Mouse (Mus musculus): ENCODE data around the gene Fgd5. TPM values are rescaled to one million over a fixed set of nuclear protein-coding genes. Genes with fewer than 3 reads are reported as not detected.
A peak's percentile ranks its signal among the peaks of the same experiment; 100 is the strongest.

Gene Fgd5
- total and polyA plus RNA-seq, 2 experiments from 2014 or later, result 8.1 to 13.8 TPM

DNA sequence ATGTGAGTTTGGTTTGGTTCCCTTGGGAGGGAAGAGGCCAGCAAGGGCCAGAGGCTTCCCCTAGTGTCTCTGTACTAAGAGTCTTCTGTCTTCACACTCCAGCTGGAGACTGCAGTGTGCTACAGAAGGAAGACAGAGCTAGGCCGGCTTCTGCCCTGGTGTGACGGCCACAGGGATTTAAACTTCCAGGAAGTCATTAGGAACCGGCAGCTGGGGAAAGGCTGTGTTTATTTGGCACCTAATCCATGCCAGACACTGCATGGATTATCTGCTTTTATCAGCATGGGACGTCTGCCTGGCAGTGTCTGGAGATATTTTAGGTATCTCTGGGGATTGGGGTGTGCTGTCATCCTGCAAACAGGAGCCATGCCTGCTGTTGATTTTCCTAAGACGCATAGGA is 57.7 kb downstream of the Fgd5 start:
- TF ChIP-seq CTCF (IDR thresholded peaks at IDR 0.05), result no peak
- Histone ChIP-seq H3K4me1 (ENCODE audit: insufficient read depth, low read length) (no peaks in the 10 kb centered on the region), H3K4me3 (ENCODE audit: low read depth, low read length) (no peak overlapping the region), H3K36me3 (ENCODE audit: insufficient read depth, low read length) (no peaks in the 10 kb centered on the region), H3K4me2 (ENCODE audit: low read depth, low read length, poor library complexity, severe bottlenecking) (no peak overlapping the region), H3K9ac (replicated peaks; ENCODE audit: low read length, poor library complexity, severe bottlenecking) (no peak overlapping the region), H3K27me3 (ENCODE audit: insufficient read depth, low read length) (no peaks in the 10 kb centered on the region), H3K9me3 (ENCODE audit: low read length) (no peaks in the 10 kb centered on the region), H3K27ac (ENCODE audit: low read depth, low read length) (no peak overlapping the region)
- ATAC-seq (ENCODE audit: low FRiP score), result no peak
- DNase-seq (ENCODE audit: low spot score), result no peak
- WGBS, result 50% methylated on average over 5 of the region's 5 CpGs

DNA sequence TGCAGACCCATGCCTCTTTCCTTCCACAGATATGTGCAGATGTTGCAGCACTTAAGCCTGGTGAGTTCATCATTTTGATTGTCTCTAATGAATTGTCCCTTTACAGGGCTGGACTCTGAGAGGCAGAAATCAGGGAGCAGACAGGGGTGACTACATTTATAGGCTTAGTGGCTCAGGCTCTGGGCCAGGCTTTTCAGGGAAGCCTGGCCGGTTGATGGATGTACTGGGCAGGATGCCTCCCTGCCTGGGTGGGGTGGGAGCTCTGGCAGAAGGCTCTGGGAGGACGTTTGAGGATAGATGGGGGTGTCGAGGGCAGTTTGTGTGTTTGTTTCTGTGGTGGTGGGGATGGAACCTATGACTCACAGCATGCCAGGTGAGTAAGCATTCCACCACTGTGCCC is 59.5 kb downstream of the Fgd5 start:
- Histone ChIP-seq H3K9ac (replicated peaks; ENCODE audit: low read length, poor library complexity, severe bottlenecking) (no peak overlapping the region), H3K27ac (ENCODE audit: low read depth, low read length) (no peak overlapping the region), H3K9me3 (ENCODE audit: low read length) (no peaks in the 10 kb centered on the region), H3K4me1 (ENCODE audit: insufficient read depth, low read length) (no peaks in the 10 kb centered on the region), H3K36me3 (ENCODE audit: insufficient read depth, low read length) (no peaks in the 10 kb centered on the region), H3K27me3 (ENCODE audit: insufficient read depth, low read length) (no peaks in the 10 kb centered on the region), H3K4me2 (ENCODE audit: low read depth, low read length, poor library complexity, severe bottlenecking) (no peak overlapping the region), H3K4me3 (ENCODE audit: low read depth, low read length) (no peak overlapping the region)
- DNase-seq (ENCODE audit: low spot score) (peak; percentile 26), ATAC-seq (ENCODE audit: low FRiP score) (no peak)
- no peak for TF ChIP-seq CTCF (IDR thresholded peaks at IDR 0.05)
- 78% methylated on average over 3 of the region's 3 CpGs for WGBS

DNA sequence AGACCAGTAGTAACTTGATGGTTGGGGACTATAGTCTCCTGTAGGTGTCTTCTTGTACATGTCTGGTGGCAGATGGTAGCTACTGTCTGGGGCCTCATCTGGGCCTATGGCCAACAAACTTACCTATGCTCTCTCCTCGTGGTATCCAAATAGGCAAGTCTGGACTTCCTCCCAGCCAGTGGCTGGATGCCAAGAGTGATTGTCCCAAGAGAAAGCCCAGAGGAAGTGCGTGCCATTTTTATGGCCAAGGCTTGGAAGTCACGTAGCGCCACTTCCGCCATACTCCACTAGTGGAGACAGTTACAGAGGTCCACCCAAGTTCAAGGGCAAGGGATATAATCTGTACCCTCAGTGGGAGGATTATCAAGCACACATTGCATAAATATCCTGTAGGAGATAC is 62.6 kb downstream of the Fgd5 start:
- TF ChIP-seq CTCF (IDR thresholded peaks at IDR 0.05), result no peak
- WGBS, result 78% methylated on average over 5 of the region's 5 CpGs
- Histone ChIP-seq H3K4me1 (ENCODE audit: insufficient read depth, low read length) (no peaks in the 10 kb centered on the region), H3K9ac (replicated peaks; ENCODE audit: low read length, poor library complexity, severe bottlenecking) (no peak overlapping the region), H3K27ac (ENCODE audit: low read depth, low read length) (no peak overlapping the region), H3K4me3 (ENCODE audit: low read depth, low read length) (no peak overlapping the region), H3K4me2 (ENCODE audit: low read depth, low read length, poor library complexity, severe bottlenecking) (no peak overlapping the region), H3K9me3 (ENCODE audit: low read length) (no peaks in the 10 kb centered on the region), H3K27me3 (ENCODE audit: insufficient read depth, low read length) (no peaks in the 10 kb centered on the region), H3K36me3 (ENCODE audit: insufficient read depth, low read length) (no peaks in the 10 kb centered on the region)
- peak; percentile 16 for DNase-seq (ENCODE audit: low spot score)
- no peak for ATAC-seq (ENCODE audit: low FRiP score)

DNA sequence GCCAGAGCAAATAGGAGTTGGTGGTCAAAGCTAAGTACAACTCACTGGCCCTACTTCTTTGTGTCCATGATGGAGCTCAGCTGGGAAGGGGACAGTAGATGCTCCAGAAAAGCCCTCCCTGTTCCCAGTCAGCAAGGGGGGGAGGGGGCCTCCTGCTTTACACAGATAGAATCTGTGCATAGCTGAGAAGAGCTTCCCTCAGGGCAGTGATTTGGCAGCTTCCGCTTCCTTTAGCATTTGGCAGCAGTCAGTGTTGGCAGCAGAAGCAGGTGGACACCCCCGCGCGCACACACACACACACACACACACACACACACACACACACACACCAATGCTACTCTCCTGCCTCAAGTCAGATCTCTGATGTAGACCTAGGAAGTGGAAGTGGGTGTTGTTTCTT is 63.4 kb downstream of the Fgd5 start:
- no peak overlapping the region for H3K27ac ChIP-seq (ENCODE audit: low read depth, low read length)
- ATAC-seq (ENCODE audit: low FRiP score), result no peak

DNA sequence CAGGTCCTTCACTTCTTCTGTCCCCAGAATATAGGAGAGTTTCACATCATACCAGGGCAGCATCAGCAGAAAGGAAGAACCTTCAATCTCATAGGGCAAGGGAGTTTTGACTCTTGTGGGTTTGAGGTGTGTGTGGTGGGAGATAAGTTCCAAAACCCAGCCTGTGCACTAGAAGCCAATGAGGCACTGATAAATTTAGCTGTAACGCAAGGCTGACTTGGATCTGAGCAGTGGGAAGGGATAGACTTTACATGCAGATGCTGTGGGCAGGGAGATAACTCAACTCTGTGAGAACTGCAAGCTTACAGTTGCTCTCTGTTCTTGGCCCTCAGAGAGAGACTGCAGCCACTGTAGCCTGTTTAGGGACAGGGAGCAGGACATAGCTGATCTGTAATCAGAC is 64.2 kb downstream of the Fgd5 start:
- no peak for ATAC-seq (ENCODE audit: low FRiP score)
- H3K27ac ChIP-seq (ENCODE audit: low read depth, low read length), result no peak overlapping the region
- no peaks in the 10 kb centered on the region for H3K36me3 ChIP-seq (ENCODE audit: insufficient read depth, low read length)
- no peak overlapping the region for H3K4me2 ChIP-seq (ENCODE audit: low read depth, low read length, poor library complexity, severe bottlenecking)
- no peaks in the 10 kb centered on the region for H3K27me3 ChIP-seq (ENCODE audit: insufficient read depth, low read length)
- TF ChIP-seq CTCF (IDR thresholded peaks at IDR 0.05), result no peak
- WGBS, result 87% methylated on average over 1 of the region's 1 CpGs
- DNase-seq (ENCODE audit: low spot score), result no peak
- H3K4me1 ChIP-seq (ENCODE audit: insufficient read depth, low read length), result no peaks in the 10 kb centered on the region
- no peaks in the 10 kb centered on the region for H3K9me3 ChIP-seq (ENCODE audit: low read length)
- H3K4me3 ChIP-seq (ENCODE audit: low read depth, low read length), result no peak overlapping the region
- H3K9ac ChIP-seq (replicated peaks; ENCODE audit: low read length, poor library complexity, severe bottlenecking), result no peak overlapping the region

More for the DNA sequence above, 63.4 kb downstream of the Fgd5 start:
- H3K4me2 ChIP-seq (ENCODE audit: low read depth, low read length, poor library complexity, severe bottlenecking), result no peak overlapping the region
- H3K4me3 ChIP-seq (ENCODE audit: low read depth, low read length), result no peak overlapping the region
- no peak for TF ChIP-seq CTCF (IDR thresholded peaks at IDR 0.05)
- peak; percentile 64 for DNase-seq (ENCODE audit: low spot score)
- no peaks in the 10 kb centered on the region for H3K9me3 ChIP-seq (ENCODE audit: low read length)
- no peaks in the 10 kb centered on the region for H3K4me1 ChIP-seq (ENCODE audit: insufficient read depth, low read length)
- no peaks in the 10 kb centered on the region for H3K27me3 ChIP-seq (ENCODE audit: insufficient read depth, low read length)
- 80% methylated on average over 4 of the region's 4 CpGs for WGBS
- no peak overlapping the region for H3K9ac ChIP-seq (replicated peaks; ENCODE audit: low read length, poor library complexity, severe bottlenecking)
- H3K36me3 ChIP-seq (ENCODE audit: insufficient read depth, low read length), result no peaks in the 10 kb centered on the region

DNA sequence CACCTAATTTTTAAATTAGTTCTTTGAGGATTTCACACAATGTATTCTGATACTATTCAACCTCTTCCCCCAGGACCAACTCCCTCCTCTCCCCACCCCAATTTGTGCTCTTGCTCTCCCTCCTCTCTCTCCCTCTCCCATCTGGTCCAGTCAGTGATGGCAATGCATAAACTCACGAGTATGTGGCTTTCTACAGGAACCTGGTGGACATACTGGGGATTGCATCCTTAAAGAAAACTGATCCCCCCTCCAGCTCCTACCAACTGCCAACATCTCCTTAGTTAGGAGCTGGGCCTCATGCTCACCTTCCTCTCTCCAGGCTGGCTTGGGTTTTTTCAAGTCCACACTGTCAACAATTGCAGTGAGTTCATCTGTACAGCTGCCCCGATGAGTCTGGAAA is 79.1 kb downstream of the Fgd5 start:
- TF ChIP-seq CTCF (IDR thresholded peaks at IDR 0.05), result peak; percentile 50
- H3K4me3 ChIP-seq (ENCODE audit: low read depth, low read length), result no peak overlapping the region
- no peak overlapping the region for H3K4me2 ChIP-seq (ENCODE audit: low read depth, low read length, poor library complexity, severe bottlenecking)
- no peaks in the 10 kb centered on the region for H3K36me3 ChIP-seq (ENCODE audit: insufficient read depth, low read length)
- WGBS, result 55% methylated on average over 2 of the region's 2 CpGs
- H3K4me1 ChIP-seq (ENCODE audit: insufficient read depth, low read length), result no peaks in the 10 kb centered on the region
- DNase-seq (ENCODE audit: low spot score) (no peak), ATAC-seq (ENCODE audit: low FRiP score) (no peak)
- no peak overlapping the region for H3K9ac ChIP-seq (replicated peaks; ENCODE audit: low read length, poor library complexity, severe bottlenecking)
- H3K27ac ChIP-seq (ENCODE audit: low read depth, low read length), result no peak overlapping the region
- no peaks in the 10 kb centered on the region for H3K9me3 ChIP-seq (ENCODE audit: low read length)
- no peaks in the 10 kb centered on the region for H3K27me3 ChIP-seq (ENCODE audit: insufficient read depth, low read length)

Data from midbrain, postnatal 0 days (tissue).